Mouse (Mus musculus) embryonic facial prominence, embryonic 12.5 days (tissue): ENCODE data around the gene Mrpl38. TPM values are rescaled to one million over a fixed set of nuclear protein-coding genes. Genes with fewer than 3 reads are reported as not detected.
A peak's percentile ranks its signal among the peaks of the same experiment; 100 is the strongest.

Source experiments
- ATAC-seq: fragments of 200-750 bp; cut with Nextera tagmentation; 2 replicates; pipeline ENCODE4 v1.8.0; 2017; ENCODE audit not compliant: insufficient number of reproducible peaks, insufficient read depth, low FRiP score, low TSS enrichment
- H3K27ac ChIP-seq: fragments of 300-500 bp; sonication (generic); 2 replicates; pipeline ENCODE4 v1.5.1; 2016; ENCODE audit warnings: mild to moderate bottlenecking
- H3K27me3 ChIP-seq: fragments of 300-500 bp; sonication (generic); 2 replicates; pipeline ENCODE4 v1.6.1; 2016; ENCODE audit warnings: mild to moderate bottlenecking, moderate library complexity
- H3K36me3 ChIP-seq: fragments of 300-500 bp; sonication (generic); 2 replicates; pipeline ENCODE4 v1.6.1; 2016; ENCODE audit warnings: mild to moderate bottlenecking
- H3K4me1 ChIP-seq: fragments of 300-500 bp; sonication (generic); 2 replicates; pipeline ENCODE4 v1.6.1; 2016
- H3K4me2 ChIP-seq: fragments of 300-500 bp; sonication (generic); replicated peaks from 2 replicates; pipeline ENCODE4 v1.6.1; 2016; ENCODE audit warnings: mild to moderate bottlenecking, moderate library complexity
- H3K4me3 ChIP-seq: fragments of 300-500 bp; sonication (generic); 2 replicates; pipeline ENCODE4 v1.5.1; 2016; ENCODE audit warnings: mild to moderate bottlenecking
- H3K9ac ChIP-seq: fragments of 300-500 bp; sonication (generic); 2 replicates; pipeline ENCODE4 v1.6.1; 2016; ENCODE audit warnings: mild to moderate bottlenecking, moderate library complexity
- H3K9me3 ChIP-seq: fragments of 300-500 bp; sonication (generic); 2 replicates; pipeline ENCODE4 v1.6.1; 2016; ENCODE audit warnings: mild to moderate bottlenecking, moderate library complexity
- WGBS: fragments of 180-500 bp; shearing (Covaris S2); methylation state at CpG from one replicate; pipeline ENCODE4 v1.1.7; 2016; 5-methylcytosine and 5-hydroxymethylcytosine counted together
- polyA plus RNA-seq: library from polyadenylated mRNA; unstranded; fragments of >200 nt; fragmentation: Nextera tagmentation; extraction: Ambion mirVana; gene quantifications from 2 replicates; pipeline ENCODE4 v1.2.1, GENCODE M21; 2016

Gene Mrpl38
- 83.7 and 89.2 TPM in 2 replicates for polyA plus RNA-seq

DNA sequence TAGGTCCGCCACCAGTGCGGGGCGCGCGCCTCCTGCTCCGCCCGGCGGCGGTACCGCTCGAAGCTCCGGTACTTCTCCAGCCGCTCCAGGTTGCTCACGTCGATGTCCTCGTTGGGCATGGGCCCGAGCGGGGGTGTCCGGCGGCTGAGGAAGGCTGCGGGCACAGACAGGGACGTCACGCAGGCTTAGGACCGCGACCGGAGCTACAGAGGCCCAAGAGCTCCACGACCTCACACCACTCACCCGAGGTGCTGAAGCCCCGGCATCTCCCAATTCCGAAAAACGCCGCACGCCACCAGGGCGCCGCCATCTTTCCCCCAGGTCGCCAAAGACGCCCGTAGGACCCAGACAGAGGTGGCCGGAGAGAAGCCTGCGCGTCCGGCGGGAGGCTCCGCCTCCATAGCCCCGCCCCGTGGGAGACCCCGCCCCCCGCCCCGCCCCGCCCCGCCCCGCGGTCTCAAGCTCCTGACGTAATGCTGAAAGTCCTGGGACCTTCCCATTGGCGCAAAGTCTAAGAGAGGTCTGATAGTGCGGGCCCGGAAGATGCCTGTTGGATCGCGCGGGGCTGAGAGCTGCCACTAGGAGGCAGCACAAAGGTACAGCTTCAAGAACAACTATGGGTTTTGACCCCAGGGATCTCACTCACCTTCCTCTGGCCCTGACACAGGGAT, at the start of gene Mrpl38:
Gene Mrpl38 (minus strand): TSS at position 401 of the 671 bp plus-strand sequence.
- peaks cover 5% of the 10 kb centered on the region for H3K4me1 ChIP-seq
- under 1% methylated on average over 60 of the region's 60 CpGs for WGBS
- H3K9ac ChIP-seq: peak within 1 kb of the TSS; percentile 86
- H3K4me3 ChIP-seq: peak within 1 kb of the TSS; percentile 83
- H3K9me3 ChIP-seq: no peaks in the 10 kb centered on the region
- peak within 1 kb of the TSS; percentile 57 for H3K4me2 ChIP-seq
- peak within 1 kb of the TSS; percentile 59; the same call in 1 of the 2 replicates for H3K27ac ChIP-seq
- H3K27me3 ChIP-seq: no peaks in the 10 kb centered on the region
- ATAC-seq: peak; percentile 92
- H3K36me3 ChIP-seq: peaks cover 38% of the 10 kb centered on the region

- H3K27ac ChIP-seq: peak overlapping the region; percentile 17; the same call in 1 of the 2 replicates
- peaks cover 39% of the 10 kb centered on the region for H3K36me3 ChIP-seq
- peaks cover 4% of the 10 kb centered on the region; the same call in 1 of the 2 replicates for H3K4me1 ChIP-seq
- no peak overlapping the region for H3K4me2 ChIP-seq
- H3K4me3 ChIP-seq: no peak overlapping the region
- no peak overlapping the region for H3K9ac ChIP-seq
- no peaks in the 10 kb centered on the region for H3K9me3 ChIP-seq
- H3K27me3 ChIP-seq: no peaks in the 10 kb centered on the region
- no peak for ATAC-seq
- 53% methylated on average over 11 of the region's 11 CpGs for WGBS
These were observed 48.7 kb upstream of the Mrpl38 start for GRCm38 (mm10) chr11:116187226-116187930.

DNA sequence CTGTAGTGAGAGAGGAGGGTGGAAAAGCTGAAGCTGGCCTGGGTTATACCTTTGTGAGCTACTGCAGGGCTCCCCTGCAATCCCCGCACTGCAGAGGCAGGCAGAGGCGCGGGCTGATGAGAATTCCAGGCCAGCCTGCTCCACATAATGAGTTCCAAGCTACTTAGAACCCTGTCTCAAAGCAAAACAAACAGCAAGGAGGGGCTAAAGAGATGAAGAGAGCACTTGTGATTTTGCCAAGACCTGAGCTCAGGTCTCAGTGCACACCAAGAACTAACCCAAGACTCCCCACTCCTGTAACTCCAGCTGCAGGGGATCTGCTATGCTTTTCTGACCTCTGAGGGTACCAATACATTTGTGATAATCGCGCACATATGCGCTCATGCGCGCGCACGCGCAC, 47.7 kb upstream of the Mrpl38 start:
- Histone ChIP-seq H3K27me3 (no peaks in the 10 kb centered on the region), H3K4me3 (no peak overlapping the region), H3K9me3 (no peaks in the 10 kb centered on the region), H3K4me1 (peaks cover 4% of the 10 kb centered on the region; the same call in 1 of the 2 replicates), H3K4me2 (no peak overlapping the region), H3K27ac (peak overlapping the region; percentile 55), H3K36me3 (peaks cover 35% of the 10 kb centered on the region), H3K9ac (no peak overlapping the region)
- no peak for ATAC-seq
- 65% methylated on average over 11 of the region's 11 CpGs for WGBS

DNA sequence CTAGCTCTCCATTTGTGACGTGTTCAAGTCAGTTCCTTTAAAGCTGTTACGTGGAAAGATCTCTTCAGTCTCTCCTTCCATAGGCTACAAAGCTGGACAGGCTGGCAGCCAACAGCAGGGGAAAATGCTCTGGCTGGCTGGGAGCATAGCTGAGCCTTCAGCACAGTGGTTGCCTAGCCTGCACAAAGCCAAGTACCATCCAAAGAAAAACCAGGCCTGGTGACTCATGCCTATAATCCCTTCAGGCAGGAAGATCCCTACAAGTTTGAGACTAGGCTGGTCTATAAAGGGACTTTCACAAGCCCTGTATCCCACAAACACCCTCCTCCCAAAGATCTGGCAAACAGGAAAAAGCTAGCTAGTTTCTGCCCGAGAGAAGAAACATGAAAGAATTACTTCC, 47.2 kb upstream of the Mrpl38 start:
- Histone ChIP-seq H3K4me1 (peaks cover 4% of the 10 kb centered on the region; the same call in 1 of the 2 replicates), H3K9ac (no peak overlapping the region), H3K4me3 (no peak overlapping the region), H3K27ac (peak overlapping the region; percentile 55; the same call in 1 of the 2 replicates), H3K4me2 (no peak overlapping the region), H3K36me3 (peaks cover 31% of the 10 kb centered on the region), H3K9me3 (no peaks in the 10 kb centered on the region), H3K27me3 (no peaks in the 10 kb centered on the region)
- no peak for ATAC-seq
- 73% methylated on average over 3 of the region's 3 CpGs for WGBS

DNA sequence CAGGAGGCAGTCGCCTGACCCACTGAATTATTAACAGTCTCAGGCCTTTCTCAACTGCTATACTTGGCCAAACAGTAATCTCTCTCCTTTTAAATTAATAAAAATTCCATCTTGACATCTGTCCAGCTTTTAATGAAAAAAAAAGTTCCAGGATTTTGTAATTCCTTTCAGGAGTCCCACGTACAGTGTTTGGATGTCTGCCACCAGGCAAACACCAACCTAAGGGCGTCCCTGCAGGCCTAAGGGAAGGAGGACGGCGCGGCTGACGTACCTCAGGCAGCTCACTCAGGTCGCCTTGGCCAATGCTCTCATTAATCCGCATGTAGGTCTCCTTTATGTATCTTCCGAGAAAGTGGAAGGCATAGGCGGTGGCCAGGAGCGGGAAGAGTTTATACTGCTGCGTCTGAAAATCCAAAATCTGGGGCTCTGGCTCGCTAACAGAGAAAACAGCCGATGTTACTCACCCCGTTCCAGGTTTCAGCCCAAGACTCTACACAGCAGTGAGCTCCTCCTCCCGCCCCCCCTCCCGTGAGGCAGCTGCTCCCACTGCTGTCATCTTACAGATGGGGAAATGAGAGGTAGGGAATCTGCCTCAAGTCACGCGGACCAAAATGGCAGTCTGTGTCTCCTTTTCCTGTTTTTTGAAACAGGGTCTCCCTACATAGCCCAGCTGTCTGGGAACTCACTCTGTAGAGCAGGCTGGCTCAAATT, 39.9 kb upstream of the Mrpl38 start:
- H3K4me3 ChIP-seq: no peak overlapping the region
- no peak overlapping the region for H3K27ac ChIP-seq
- no peaks in the 10 kb centered on the region for H3K27me3 ChIP-seq
- H3K36me3 ChIP-seq: peaks cover 69% of the 10 kb centered on the region
- no peak for ATAC-seq
- no peak overlapping the region for H3K9ac ChIP-seq
- no peaks in the 10 kb centered on the region for H3K4me1 ChIP-seq
- WGBS: 86% methylated on average over 20 of the region's 20 CpGs
- H3K4me2 ChIP-seq: no peak overlapping the region
- H3K9me3 ChIP-seq: no peaks in the 10 kb centered on the region

- no peak overlapping the region for H3K4me2 ChIP-seq
- H3K27ac ChIP-seq: no peak overlapping the region
- no peaks in the 10 kb centered on the region for H3K9me3 ChIP-seq
- no peak overlapping the region for H3K4me3 ChIP-seq
- 87% methylated on average over 7 of the region's 7 CpGs for WGBS
- no peak for ATAC-seq
- no peaks in the 10 kb centered on the region for H3K27me3 ChIP-seq
- peaks cover 77% of the 10 kb centered on the region for H3K36me3 ChIP-seq
- no peaks in the 10 kb centered on the region for H3K4me1 ChIP-seq
- H3K9ac ChIP-seq: no peak overlapping the region
These were observed 37.3 kb upstream of the Mrpl38 start for GRCm38 (mm10) chr11:116176010-116176409.

DNA sequence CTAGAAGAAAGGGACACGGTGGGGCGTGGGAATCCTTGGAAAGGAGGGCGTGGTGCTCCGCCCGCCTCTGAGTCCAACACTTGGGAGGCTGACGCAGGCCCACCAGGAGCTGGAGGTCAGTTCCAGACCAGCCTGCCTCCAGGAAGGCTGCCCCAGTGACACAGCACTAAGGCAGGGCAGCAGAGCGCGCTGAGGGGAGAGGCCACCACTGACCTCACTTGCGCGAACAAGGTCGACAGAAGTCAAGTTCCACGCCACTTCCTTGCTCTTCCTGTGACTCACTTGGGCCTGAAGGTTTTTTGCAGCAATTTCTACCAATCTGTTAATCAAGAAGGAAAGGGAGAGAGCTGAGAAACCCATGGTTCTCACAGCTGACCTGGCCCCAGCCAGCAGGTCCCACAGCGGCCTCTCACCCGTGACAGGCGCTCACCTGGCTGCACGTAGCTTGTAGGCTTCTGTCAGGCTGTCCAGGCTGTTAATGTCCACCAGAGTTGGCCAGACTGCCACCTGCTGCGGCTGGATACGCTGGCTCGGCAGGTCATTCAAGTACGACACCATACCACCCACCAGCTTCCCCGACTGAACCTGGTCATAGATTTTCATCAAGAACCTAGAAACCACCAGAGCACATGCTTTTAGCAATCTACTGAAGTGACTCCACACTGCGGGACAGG, 36.2 kb upstream of the Mrpl38 start:
- Histone ChIP-seq H3K9me3 (no peaks in the 10 kb centered on the region), H3K4me3 (no peak overlapping the region), H3K4me2 (no peak overlapping the region), H3K36me3 (peaks cover 67% of the 10 kb centered on the region), H3K9ac (no peak overlapping the region), H3K27ac (no peak overlapping the region), H3K27me3 (no peaks in the 10 kb centered on the region), H3K4me1 (no peaks in the 10 kb centered on the region)
- no peak for ATAC-seq
- WGBS: 93% methylated on average over 22 of the region's 22 CpGs

DNA sequence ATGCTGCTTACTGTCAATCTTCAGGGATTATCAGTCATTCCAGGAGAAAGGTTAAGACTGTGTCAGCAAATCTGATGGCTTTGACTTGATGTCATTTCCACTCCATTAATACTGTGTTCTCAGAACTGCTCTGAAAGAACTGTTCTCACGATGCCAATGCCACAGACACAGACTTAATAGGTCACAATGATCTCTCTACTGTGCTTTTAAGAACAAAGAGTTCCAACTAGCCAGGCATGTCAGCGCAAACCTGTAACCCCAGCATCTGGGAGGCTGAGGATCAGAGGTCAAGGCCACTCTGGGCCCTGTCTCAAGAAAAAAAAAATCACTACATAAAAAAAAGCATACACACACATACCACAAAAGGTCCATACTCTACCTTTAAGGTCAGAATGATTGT, 33.3 kb upstream of the Mrpl38 start:
- no peak for ATAC-seq
- Histone ChIP-seq H3K4me2 (no peak overlapping the region), H3K4me3 (no peak overlapping the region), H3K27ac (no peak overlapping the region), H3K36me3 (peaks cover 40% of the 10 kb centered on the region), H3K27me3 (no peaks in the 10 kb centered on the region), H3K4me1 (peaks cover 1% of the 10 kb centered on the region), H3K9ac (no peak overlapping the region), H3K9me3 (no peaks in the 10 kb centered on the region)
- 80% methylated on average over 2 of the region's 2 CpGs for WGBS

DNA sequence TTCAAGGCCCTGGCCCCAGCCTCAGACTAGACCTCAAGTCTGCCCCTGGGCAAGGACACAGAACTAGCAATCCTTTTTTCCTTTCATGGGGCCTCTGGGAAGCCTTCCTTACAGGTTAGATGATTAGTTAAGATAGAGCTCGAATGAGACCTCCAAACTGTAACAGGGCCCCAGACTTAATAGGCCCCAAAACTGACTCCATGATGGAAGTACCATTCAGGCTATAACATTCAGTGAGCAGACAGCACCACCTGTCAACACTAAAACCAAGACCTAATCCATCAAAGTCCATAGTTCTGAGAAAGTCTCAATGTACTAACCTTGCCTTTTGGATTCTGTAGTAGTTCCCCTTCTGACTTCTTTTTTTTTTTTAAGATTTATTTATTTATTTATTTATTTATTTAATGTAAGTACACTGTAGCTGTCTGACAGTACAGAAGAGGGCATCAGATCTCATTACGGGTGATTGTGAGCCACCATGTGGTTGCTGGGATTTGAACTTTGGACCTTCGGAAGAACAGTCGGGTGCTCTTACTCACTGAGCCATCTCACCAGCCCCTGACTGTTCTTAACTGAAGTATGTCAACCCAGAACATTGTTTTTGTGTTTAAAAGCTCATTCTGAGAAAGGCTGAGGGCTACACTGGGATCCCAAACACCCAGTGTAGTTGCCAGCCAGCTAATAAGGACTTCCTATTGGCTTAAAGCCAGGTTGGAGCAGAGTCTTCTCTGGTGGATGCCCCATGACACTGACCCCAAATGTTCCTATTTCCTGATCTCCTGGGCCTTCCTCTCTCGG, 31.5 kb upstream of the Mrpl38 start:
- H3K36me3 ChIP-seq: peaks cover 32% of the 10 kb centered on the region
- 80% methylated on average over 5 of the region's 5 CpGs for WGBS
- no peaks in the 10 kb centered on the region for H3K9me3 ChIP-seq
- no peak overlapping the region for H3K4me3 ChIP-seq
- no peak overlapping the region for H3K9ac ChIP-seq
- no peak for ATAC-seq
- H3K4me2 ChIP-seq: no peak overlapping the region
- peaks cover 8% of the 10 kb centered on the region for H3K4me1 ChIP-seq
- no peaks in the 10 kb centered on the region for H3K27me3 ChIP-seq
- H3K27ac ChIP-seq: no peak overlapping the region

GRCm38 (mm10) chr11:116169214-116169613, 30.5 kb upstream of the Mrpl38 start:
- H3K4me1 ChIP-seq: peaks cover 8% of the 10 kb centered on the region
- no peak overlapping the region for H3K27ac ChIP-seq
- ATAC-seq: no peak
- no peaks in the 10 kb centered on the region for H3K27me3 ChIP-seq
- no peaks in the 10 kb centered on the region for H3K9me3 ChIP-seq
- peaks cover 31% of the 10 kb centered on the region for H3K36me3 ChIP-seq
- H3K4me2 ChIP-seq: no peak overlapping the region
- H3K9ac ChIP-seq: no peak overlapping the region
- H3K4me3 ChIP-seq: no peak overlapping the region
- WGBS: 85% methylated on average over 3 of the region's 3 CpGs
